Mouse (Mus musculus) hematopoietic multipotent progenitor cell, adult 10-12 weeks (in vitro differentiated cells): ENCODE data around the gene Sh3bgrl. TPM values are rescaled to one million over a fixed set of nuclear protein-coding genes. Genes with fewer than 3 reads are reported as not detected.

Source experiments
- polyA plus RNA-seq: library from polyadenylated mRNA; stranded (reverse); fragments of >175 nt; gene quantifications from 2 replicates; pipeline ENCODE4 v1.2.3, GENCODE M21; 2012; ENCODE audit warnings: low replicate concordance

Gene Sh3bgrl
- 1.7 and 9.4 TPM in 2 replicates for polyA plus RNA-seq

GRCm38 (mm10) chrX:109095245-109096242, at the start of gene Sh3bgrl:
Gene Sh3bgrl, plus strand, starts transcription at chrX:109095365.

GRCm38 (mm10) chrX:109196468-109196867, 101.3 kb downstream of the Sh3bgrl start, which contains the start of gene Gm6377:
Gene Gm6377, plus strand, starts transcription at chrX:109196756.

Other genes starting within 250 kb of the Sh3bgrl start
- gene Hmgn5, start 82.0 kb upstream of the Sh3bgrl start, polyA plus RNA-seq: 0.45 and 5.9 TPM in 2 replicates
- 0.24 and 1.2 TPM in 2 replicates for gene Gm6377, start 101.4 kb downstream of the Sh3bgrl start, polyA plus RNA-seq